Mouse (Mus musculus) E14TG2a.4 (cell line): ENCODE data around the gene Cryab.

ENCODE experiments used
- H3K27me3 ChIP-seq: 2 replicates; pipeline ENCODE4 v1.6.1; 2014; ENCODE audit warnings: low read length, control low read depth; ENCODE audit not compliant: insufficient read depth
- H3K36me3 ChIP-seq: 2 replicates; pipeline ENCODE4 v1.6.1; 2014; ENCODE audit warnings: low read length, control low read depth; ENCODE audit not compliant: insufficient read depth
- H3K4me1 ChIP-seq: replicated peaks from 2 replicates; pipeline ENCODE4 v1.6.1; 2014; ENCODE audit warnings: low read depth, low read length, control low read depth
- H3K4me3 ChIP-seq: replicated peaks from 2 replicates; pipeline ENCODE4 v1.5.1; 2014; ENCODE audit warnings: mild to moderate bottlenecking, low read length
- H3K9me3 ChIP-seq: 2 replicates; pipeline ENCODE4 v1.6.1; 2014; ENCODE audit warnings: low read length, control low read depth
- CTCF ChIP-seq: conservative IDR thresholded peaks from 2 replicates; pipeline ENCODE4 v1.5.1; 2014; ENCODE audit warnings: low read length
- NANOG ChIP-seq: IDR thresholded peaks from 2 replicates; pipeline ENCODE4 v1.6.1; 2014; ENCODE audit warnings: borderline replicate concordance, low read length, mixed read lengths
- POU5F1 ChIP-seq: IDR thresholded peaks from 2 replicates; pipeline ENCODE4 v1.6.1; 2014; ENCODE audit warnings: low read length, borderline replicate concordance

Cryab gene

GRCm38 (mm10) chr9:50768107-50769002, 17.2 kb downstream of the Cryab start, which contains the start of gene Fdxacb1:
Gene Fdxacb1, plus strand, starts transcription at chr9:50768236.
- H3K4me1 ChIP-seq: peaks cover 20% of the 10 kb centered on the region
- H3K27me3 ChIP-seq: no peaks in the 10 kb centered on the region
- peaks cover 28% of the 10 kb centered on the region for H3K36me3 ChIP-seq
- H3K9me3 ChIP-seq: no peaks in the 10 kb centered on the region
- TF ChIP-seq CTCF (peak; percentile 56), POU5F1 (no peak), NANOG (no peak)
- H3K4me3 ChIP-seq: peak within 1 kb of the TSS; percentile 89

GRCm38 (mm10) chr9:50770011-50770410, 18.9 kb downstream of the Cryab start:
- H3K9me3 ChIP-seq: no peaks in the 10 kb centered on the region
- no peak overlapping the region for H3K4me3 ChIP-seq
- H3K27me3 ChIP-seq: no peaks in the 10 kb centered on the region
- no peak for TF ChIP-seq POU5F1
- no peak for TF ChIP-seq CTCF
- no peak for TF ChIP-seq NANOG
- H3K4me1 ChIP-seq: peaks cover 26% of the 10 kb centered on the region
- H3K36me3 ChIP-seq: peaks cover 28% of the 10 kb centered on the region

GRCm38 (mm10) chr9:50774026-50774462, 22.9 kb downstream of the Cryab start:
- peaks cover 31% of the 10 kb centered on the region for H3K36me3 ChIP-seq
- H3K27me3 ChIP-seq: peaks cover 11% of the 10 kb centered on the region
- H3K4me1 ChIP-seq: peaks cover 21% of the 10 kb centered on the region
- no peak overlapping the region for H3K4me3 ChIP-seq
- TF ChIP-seq NANOG (no peak), CTCF (no peak), POU5F1 (no peak)
- H3K9me3 ChIP-seq: no peaks in the 10 kb centered on the region

- Histone ChIP-seq H3K27me3 (peaks cover 11% of the 10 kb centered on the region), H3K4me1 (peaks cover 16% of the 10 kb centered on the region), H3K36me3 (peaks cover 34% of the 10 kb centered on the region), H3K4me3 (peak within 1 kb of the TSS; percentile 92), H3K9me3 (no peaks in the 10 kb centered on the region)
- TF ChIP-seq CTCF: no peak
- TF ChIP-seq POU5F1: no peak
- no peak for TF ChIP-seq NANOG
Observed at GRCm38 (mm10) chr9:50774991-50775612, 24.0 kb downstream of the Cryab start, which contains the start of the genes Alg9 and 1110032A03Rik. Gene Alg9, plus strand, starts transcription at chr9:50775019. Gene 1110032A03Rik, minus strand, starts transcription at chr9:50775520.

- Histone ChIP-seq H3K4me1 (peaks cover 16% of the 10 kb centered on the region), H3K36me3 (peaks cover 32% of the 10 kb centered on the region), H3K9me3 (no peaks in the 10 kb centered on the region), H3K27me3 (peaks cover 11% of the 10 kb centered on the region), H3K4me3 (peak overlapping the region; percentile 92)
- TF ChIP-seq NANOG: no peak
- TF ChIP-seq POU5F1: no peak
- TF ChIP-seq CTCF: no peak
Observed at GRCm38 (mm10) chr9:50775662-50776126, 24.6 kb downstream of the Cryab start.

GRCm38 (mm10) chr9:50776162-50776760, 25.1 kb downstream of the Cryab start:
- peaks cover 16% of the 10 kb centered on the region for H3K4me1 ChIP-seq

GRCm38 (mm10) chr9:50782155-50782554, 31.0 kb downstream of the Cryab start:
- TF ChIP-seq CTCF: peak; percentile 71
- TF ChIP-seq NANOG: no peak
- Histone ChIP-seq H3K4me3 (no peak overlapping the region), H3K27me3 (no peaks in the 10 kb centered on the region), H3K9me3 (no peaks in the 10 kb centered on the region), H3K4me1 (0 out of 2 replicates have a peak, but pooled peaks cover 4% of the 10 kb centered on the region), H3K36me3 (peaks cover 49% of the 10 kb centered on the region)

More at GRCm38 (mm10) chr9:50776162-50776760, 25.1 kb downstream of the Cryab start:
- Histone ChIP-seq H3K4me3 (peak overlapping the region; percentile 92), H3K9me3 (no peaks in the 10 kb centered on the region), H3K27me3 (peaks cover 11% of the 10 kb centered on the region), H3K36me3 (peaks cover 28% of the 10 kb centered on the region)
- TF ChIP-seq NANOG (no peak), POU5F1 (no peak), CTCF (no peak)

- TF ChIP-seq NANOG: no peak
- TF ChIP-seq POU5F1: no peak
- TF ChIP-seq CTCF: no peak
- no peaks in the 10 kb centered on the region for H3K27me3 ChIP-seq
Observed at GRCm38 (mm10) chr9:50795266-50795665, 44.1 kb downstream of the Cryab start.

More at GRCm38 (mm10) chr9:50795266-50795665, 44.1 kb downstream of the Cryab start:
- Histone ChIP-seq H3K4me1 (no peaks in the 10 kb centered on the region), H3K4me3 (no peak overlapping the region), H3K9me3 (no peaks in the 10 kb centered on the region), H3K36me3 (peaks cover 25% of the 10 kb centered on the region)
